Mouse (Mus musculus): ENCODE measurements around the gene Socs4.
"Not testable (repeated sequence)": the region's sequence is repeated elsewhere in the genome, so short reads cannot be mapped to it uniquely, and the experiment has no call there.

Socs4 gene

GRCm38 (mm10) chr14:47287021-47287420, 10.3 kb downstream of the Socs4 start:
- no peak for DNase-seq (ENCODE audit: low read depth, low spot score)

GRCm38 (mm10) chr14:47291772-47292171, 15.0 kb downstream of the Socs4 start:
- no peak for DNase-seq (ENCODE audit: low read depth, low spot score)

GRCm38 (mm10) chr14:47294136-47294535, 17.4 kb downstream of the Socs4 start:
- DNase-seq (ENCODE audit: low read depth, low spot score), result no peak

- DNase-seq (ENCODE audit: low read depth, low spot score), result no peak
Measured at GRCm38 (mm10) chr14:47296232-47296631, 19.5 kb downstream of the Socs4 start.

- DNase-seq (ENCODE audit: low read depth, low spot score), result peak; percentile 68
Measured at GRCm38 (mm10) chr14:47297785-47298407, 21.2 kb downstream of the Socs4 start, which contains the start of gene Mapk1ip1l. Gene Mapk1ip1l (plus strand): TSS chr14:47298266.

GRCm38 (mm10) chr14:47298408-47298792, 21.7 kb downstream of the Socs4 start:
- DNase-seq (ENCODE audit: low read depth, low spot score), result no peak

- no peak for DNase-seq (ENCODE audit: low read depth, low spot score)
Measured at GRCm38 (mm10) chr14:47298819-47299261, 22.1 kb downstream of the Socs4 start.

- no peak for DNase-seq (ENCODE audit: low read depth, low spot score)
Measured at GRCm38 (mm10) chr14:47302885-47303680, 26.4 kb downstream of the Socs4 start.

GRCm38 (mm10) chr14:47304814-47305405, 28.2 kb downstream of the Socs4 start:
- DNase-seq (ENCODE audit: low read depth, low spot score), result no peak

GRCm38 (mm10) chr14:47305933-47306332, 29.2 kb downstream of the Socs4 start:
- DNase-seq (ENCODE audit: low read depth, low spot score), result no peak

- DNase-seq (ENCODE audit: low read depth, low spot score), result no peak
Measured at GRCm38 (mm10) chr14:47307669-47308068, 30.9 kb downstream of the Socs4 start.

GRCm38 (mm10) chr14:47309061-47309460, 32.3 kb downstream of the Socs4 start:
- no peak for DNase-seq (ENCODE audit: low read depth, low spot score)

- DNase-seq (ENCODE audit: low read depth, low spot score), result no peak
Measured at GRCm38 (mm10) chr14:47310342-47311181, 33.8 kb downstream of the Socs4 start.

- DNase-seq (ENCODE audit: low read depth, low spot score), result no peak
Measured at GRCm38 (mm10) chr14:47319362-47319761, 42.6 kb downstream of the Socs4 start.

GRCm38 (mm10) chr14:47321581-47321980, 44.9 kb downstream of the Socs4 start:
- not testable (repeated sequence) for DNase-seq (ENCODE audit: low read depth, low spot score)

GRCm38 (mm10) chr14:47325965-47326761, 49.4 kb downstream of the Socs4 start:
- no peak for DNase-seq (ENCODE audit: low read depth, low spot score)

GRCm38 (mm10) chr14:47327347-47327746, 50.6 kb downstream of the Socs4 start:
- no peak for DNase-seq (ENCODE audit: low read depth, low spot score)

- DNase-seq (ENCODE audit: low read depth, low spot score), result no peak
Measured at GRCm38 (mm10) chr14:47331920-47332319, 55.2 kb downstream of the Socs4 start.

- no peak for DNase-seq (ENCODE audit: low read depth, low spot score)
Measured at GRCm38 (mm10) chr14:47334819-47335218, 58.1 kb downstream of the Socs4 start.

- no peak for DNase-seq (ENCODE audit: low read depth, low spot score)
Measured at GRCm38 (mm10) chr14:47335300-47335699, 58.6 kb downstream of the Socs4 start.
